Mouse (Mus musculus): ENCODE measurements around the gene Bhlha15. TPM values are rescaled to one million over a fixed set of nuclear protein-coding genes. Genes with fewer than 3 reads are reported as not detected.

The Bhlha15 gene
- total and polyA plus RNA-seq, 3 experiments: 4.1 to 4.3 TPM; not detected in 1

DNA sequence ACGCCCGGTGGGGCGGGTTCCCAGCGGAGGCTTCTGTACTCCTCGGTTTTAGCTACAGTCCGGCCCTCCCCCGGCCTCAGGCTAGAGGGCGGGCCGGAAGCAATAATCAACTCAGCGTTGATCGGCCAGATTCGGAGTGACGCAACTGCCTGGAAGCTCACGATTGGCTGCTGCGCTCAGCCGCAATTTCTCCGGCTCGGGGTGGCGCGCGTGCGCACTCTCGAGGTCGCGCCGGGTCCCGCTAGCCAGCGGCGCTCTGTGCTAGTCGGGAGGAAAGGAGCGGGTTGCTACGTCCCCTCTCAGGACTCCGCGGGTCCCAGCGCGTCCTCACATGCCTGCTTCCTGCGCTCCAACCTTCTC, 33.4 kb downstream of the Bhlha15 start, which contains the start of gene Tecpr1 (continued):
- TF ChIP-seq RAD21 (IDR thresholded peaks at IDR 0.05; ENCODE audit: low read depth, low read length) (no peak), KAT2A (conservative IDR thresholded peaks at IDR 0.05; ENCODE audit: low read depth, low read length) (no peak; the same call in 1 of the 2 replicates), ELF1 (IDR thresholded peaks at IDR 0.05; ENCODE audit: low read depth, low read length) (peak; percentile 85), GABPA (IDR thresholded peaks at IDR 0.05; ENCODE audit: low read depth, low read length) (no peak), BHLHE40 (IDR thresholded peaks at IDR 0.05; ENCODE audit: borderline replicate concordance, low read depth, low read length) (no peak), MAZ (IDR thresholded peaks at IDR 0.05; ENCODE audit: low read depth, low read length) (no peak), POLR2A (IDR thresholded peaks at IDR 0.05; ENCODE audit: control insufficient read depth in 1 of 2, insufficient read depth in 1 of 2, low read depth in 1 of 2, low read length in 2 of 2, poor library complexity in 1 of 2) (peak; percentile 90 to 96; a peak in 3 of 4 replicates), SMC3 (IDR thresholded peaks at IDR 0.05; ENCODE audit: low read depth, low read length) (no peak), ZNF384 (IDR thresholded peaks at IDR 0.05; ENCODE audit: low read depth, low read length) (no peak), MYC (IDR thresholded peaks at IDR 0.05; ENCODE audit: low read depth, low read length) (no peak), USF1 (IDR thresholded peaks at IDR 0.05; ENCODE audit: low read depth, low read length) (no peak), TBP (IDR thresholded peaks at IDR 0.05; ENCODE audit: low read depth, low read length) (peak; percentile 56; the same call in 1 of the 2 replicates), ZKSCAN1 (IDR thresholded peaks at IDR 0.05; ENCODE audit: low read depth, low read length) (no peak), MAFK (IDR thresholded peaks at IDR 0.05; ENCODE audit: borderline replicate concordance, low read depth, low read length) (no peak)

DNA sequence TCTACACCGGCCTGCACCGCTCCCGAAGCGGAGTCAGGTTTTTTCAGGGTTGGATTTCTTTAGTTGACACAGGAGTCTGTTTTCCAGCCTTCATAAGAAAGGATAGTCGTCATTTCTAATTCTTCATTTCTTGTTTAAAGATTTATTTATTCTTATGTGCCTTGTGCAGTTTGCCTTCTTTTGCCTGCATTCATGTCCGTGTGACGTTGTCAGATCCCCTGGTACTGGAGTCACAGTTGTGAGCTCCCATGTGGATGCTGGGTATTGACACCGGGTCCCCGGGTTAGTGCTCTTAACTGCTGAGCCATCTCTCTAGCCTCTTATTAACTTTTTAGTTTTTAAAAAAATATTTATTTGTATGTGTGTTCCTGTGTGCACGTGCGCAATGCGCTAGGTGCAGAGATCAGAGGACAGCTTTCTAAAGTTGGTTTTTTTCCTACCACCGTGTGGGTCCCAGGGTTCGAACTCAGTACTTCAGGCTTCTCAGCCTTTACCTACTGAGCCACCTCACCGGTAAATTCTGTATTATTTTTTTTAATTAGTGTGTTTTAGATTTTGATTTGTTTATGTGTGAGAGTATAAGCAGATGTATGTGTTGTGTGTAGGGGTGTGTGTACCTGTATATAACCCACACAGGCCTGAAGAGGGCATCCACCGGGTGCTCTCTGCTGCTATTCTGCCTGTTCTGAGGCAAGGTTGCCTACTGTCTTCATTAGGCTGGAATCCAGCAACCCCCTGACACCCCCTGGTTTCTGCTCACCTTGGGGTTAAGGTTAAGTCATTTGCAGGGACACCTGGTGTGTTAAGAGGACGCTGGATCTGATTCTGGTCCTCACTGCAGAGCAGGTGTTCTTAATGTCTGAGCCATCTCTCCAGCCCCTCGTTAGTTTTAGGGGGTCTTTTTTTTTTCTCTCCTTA, 34.1 kb downstream of the Bhlha15 start:
- TF ChIP-seq MYC (IDR thresholded peaks at IDR 0.05; ENCODE audit: low read depth, low read length) (peak; percentile 30; the same call in 1 of the 2 replicates), TCF12 (IDR thresholded peaks at IDR 0.05; ENCODE audit: low read depth, low read length) (no peak), TBP (IDR thresholded peaks at IDR 0.05; ENCODE audit: low read depth, low read length) (no peak), EP300 (IDR thresholded peaks at IDR 0.05; ENCODE audit: low read depth in 1 of 2, low read length in 2 of 2) (no peak), CTCF (IDR thresholded peaks at IDR 0.05 in 2 of 3, conservative IDR thresholded peaks at IDR 0.05 in 1 of 3; ENCODE audit: control insufficient read depth in 1 of 3, insufficient read depth in 1 of 3, low read depth in 2 of 3, low read length in 3 of 3, poor library complexity in 1 of 3, severe bottlenecking in 1 of 3) (peak; percentile 11 to 30 (median 16); a peak in 2 of 6 replicates), CHD2 (IDR thresholded peaks at IDR 0.05; ENCODE audit: low read length) (no peak), GABPA (IDR thresholded peaks at IDR 0.05; ENCODE audit: low read depth, low read length) (no peak), SMC3 (IDR thresholded peaks at IDR 0.05; ENCODE audit: low read depth, low read length) (peak; percentile 23; the same call in 1 of the 2 replicates), TAL1 (IDR thresholded peaks at IDR 0.05; ENCODE audit: low read length) (no peak), MEF2A (IDR thresholded peaks at IDR 0.05; ENCODE audit: extremely low read depth, insufficient replicate concordance, low read depth, low read length, poor library complexity, severe bottlenecking) (no peak), BHLHE40 (IDR thresholded peaks at IDR 0.05; ENCODE audit: borderline replicate concordance, low read depth, low read length) (peak; percentile 67; the same call in 1 of the 2 replicates), SIN3A (IDR thresholded peaks at IDR 0.05; ENCODE audit: low read length) (no peak; the same call in 1 of the 2 replicates), E2F4 (IDR thresholded peaks at IDR 0.05; ENCODE audit: borderline replicate concordance, low read depth, low read length) (no peak), POLR2AphosphoS5 (IDR thresholded peaks at IDR 0.05; ENCODE audit: borderline replicate concordance, low read depth, low read length) (no peak), MXI1 (IDR thresholded peaks at IDR 0.05; ENCODE audit: low read depth, low read length) (peak; percentile 68; the same call in 1 of the 2 replicates)
- peak overlapping the region; percentile 68 for H3K27ac ChIP-seq (ENCODE audit: control insufficient read depth, low read depth, low read length)
- peak; percentile 43 for DNase-seq (ENCODE audit: low read depth, low spot score)
- H3K27me3 ChIP-seq (ENCODE audit: control insufficient read depth in 1 of 2, insufficient read depth in 2 of 2, low read length in 2 of 2): no peaks in the 10 kb centered on the region
- no peaks in the 10 kb centered on the region for H3K79me2 ChIP-seq (ENCODE audit: control insufficient read depth, insufficient read depth, low read length, poor library complexity)
- peaks cover 0 to 9% of the 10 kb centered on the region in 2 experiments; a peak in 1 of 4 replicates for H3K4me1 ChIP-seq (ENCODE audit: control insufficient read depth in 1 of 2, insufficient read depth in 2 of 2, low read length in 2 of 2)
- no peaks in the 10 kb centered on the region for H3K9me3 ChIP-seq (replicated peaks; ENCODE audit: insufficient read depth, low read length)
- H3K36me3 ChIP-seq (ENCODE audit: control insufficient read depth in 1 of 2, insufficient read depth in 2 of 2, low read length in 2 of 2): no peaks in the 10 kb centered on the region; a peak in 1 of 4 replicates
- peak overlapping the region; percentile 82 to 94 for H3K4me3 ChIP-seq (ENCODE audit: control insufficient read depth in 1 of 2, insufficient read depth in 1 of 2, low read depth in 2 of 2, low read length in 2 of 2)
- peak overlapping the region; percentile 84 for H3K9ac ChIP-seq (ENCODE audit: control insufficient read depth, low read depth, low read length, poor library complexity, severe bottlenecking)

Data from MEL (cell line).